Mouse (Mus musculus) kidney, adult 18-20 months (tissue): ENCODE results near the gene Rnf111.

ENCODE experiments used
- DNase-seq: peaks from one replicate; pipeline ENCODE4 v3.0.0; 2021

Rnf111 gene

DNA sequence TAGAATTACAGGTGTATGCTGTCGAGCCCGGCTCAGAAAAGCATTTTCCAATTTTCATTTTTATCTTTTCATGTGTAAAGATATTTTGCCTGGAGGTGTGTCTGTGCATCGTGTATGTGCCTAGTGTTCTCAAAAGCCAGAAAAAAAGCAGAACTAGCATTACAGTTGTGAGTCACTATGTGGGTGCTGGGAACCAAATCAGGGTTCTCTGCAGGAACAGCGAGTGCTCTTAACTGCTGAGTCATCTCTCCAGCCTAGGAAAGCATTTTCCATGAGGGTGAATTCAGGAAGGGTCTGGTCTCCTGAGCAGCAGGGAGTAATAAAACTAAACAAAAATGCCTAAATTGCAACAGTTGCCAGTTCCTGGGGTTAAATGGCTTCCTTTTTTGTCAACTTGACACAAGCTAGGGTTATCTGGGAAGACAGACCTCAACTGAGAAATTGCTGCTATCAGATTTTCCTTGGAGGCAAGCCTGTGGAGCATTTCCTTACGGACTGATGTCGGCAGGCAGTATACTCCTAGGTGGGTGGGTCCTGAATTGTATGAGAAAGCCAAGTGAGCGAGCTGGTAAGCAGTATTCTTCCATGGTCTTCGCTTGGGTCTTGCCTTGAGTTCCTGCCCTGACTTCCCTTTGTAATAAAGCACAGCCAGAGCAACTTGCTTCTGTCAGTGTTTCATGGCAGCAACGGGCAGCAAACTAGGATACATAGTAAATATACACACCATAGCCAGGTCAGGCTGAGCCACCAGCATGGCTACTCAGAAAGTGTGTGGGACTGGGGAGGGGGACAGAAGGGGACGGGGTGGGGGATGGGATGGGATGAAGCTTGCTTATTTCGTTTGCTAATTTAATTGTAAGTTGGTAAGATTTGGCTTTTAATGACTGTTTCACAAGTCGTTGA, 111.6 kb downstream of the Rnf111 start:
- no peak for DNase-seq

DNA sequence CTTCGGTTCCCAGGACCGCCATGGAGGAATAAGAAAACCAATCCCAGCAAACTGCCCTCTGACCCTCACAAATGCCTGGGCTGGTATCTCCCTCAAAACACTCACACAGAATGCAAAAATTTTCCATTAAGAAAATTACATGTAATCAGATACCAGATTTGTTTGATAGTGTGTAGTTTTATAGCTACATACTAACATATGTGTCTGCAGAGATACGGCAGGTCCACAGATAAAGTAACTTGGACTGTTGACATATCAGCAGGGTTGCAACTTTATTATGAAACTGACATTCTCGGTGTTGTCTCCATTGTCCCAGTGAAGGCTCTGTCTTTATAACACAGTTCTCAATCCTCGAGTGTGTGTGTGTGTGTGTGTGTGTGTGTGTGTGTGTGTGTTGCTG, 112.5 kb downstream of the Rnf111 start:
- DNase-seq, result no peak

DNA sequence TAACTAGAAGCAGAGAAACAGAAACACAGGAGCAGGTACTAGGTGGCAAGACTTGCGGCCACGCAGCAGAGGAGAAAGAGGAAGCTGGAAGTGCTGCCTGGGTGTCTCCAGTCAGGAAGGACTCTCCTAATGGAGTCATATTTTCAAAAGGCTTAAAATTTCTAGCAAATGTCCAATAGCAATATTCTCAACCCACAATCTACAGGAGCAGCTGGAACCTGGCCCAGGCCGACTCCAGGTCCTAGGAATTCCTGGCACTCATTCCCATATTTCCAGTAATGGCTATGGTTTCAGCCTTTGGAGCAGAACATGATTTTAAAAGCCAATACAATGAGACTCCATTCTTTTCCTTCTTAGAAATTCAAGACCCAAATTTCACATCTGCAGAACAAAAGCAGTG, 114.0 kb downstream of the Rnf111 start:
- DNase-seq, result no peak

GRCm38 (mm10) chr9:70387410-70388119, 116.0 kb downstream of the Rnf111 start:
- no peak for DNase-seq

DNA sequence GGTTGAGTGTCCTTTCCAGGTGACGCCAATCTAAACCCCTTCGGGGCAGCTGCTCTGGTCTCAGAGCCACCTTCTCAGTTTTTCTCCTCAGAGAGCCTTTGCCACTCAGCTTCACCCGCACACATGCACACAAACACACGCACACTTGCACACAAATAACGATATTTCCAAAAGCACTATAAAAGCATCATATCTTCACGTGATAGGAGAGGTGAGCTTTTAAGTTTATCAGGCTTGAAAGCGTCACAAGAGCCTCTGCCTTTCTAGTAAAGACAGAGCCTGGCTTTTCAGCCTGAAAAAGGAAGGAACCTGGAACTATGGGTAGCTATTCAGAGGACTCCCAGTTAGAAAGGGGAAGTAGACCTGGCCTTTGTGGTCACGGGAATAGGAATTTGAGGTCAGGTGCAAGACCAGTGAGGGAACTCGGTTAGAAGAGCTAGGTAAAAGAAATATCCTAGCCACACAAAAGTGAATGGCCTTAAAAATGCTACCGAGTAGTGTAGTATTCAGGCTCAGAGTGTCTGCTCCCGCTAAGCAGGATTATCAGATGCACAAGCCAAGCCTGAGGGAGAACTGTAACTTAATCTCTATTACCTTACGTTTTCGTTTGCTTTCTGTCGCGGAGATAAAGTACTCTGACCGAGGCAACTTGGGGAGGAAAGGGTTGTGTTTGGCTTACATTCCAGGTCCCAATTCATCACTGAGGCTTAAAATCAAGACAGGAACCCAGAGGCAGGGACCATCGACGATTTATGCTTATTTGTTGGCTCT, 118.4 kb downstream of the Rnf111 start:
- no peak for DNase-seq

DNA sequence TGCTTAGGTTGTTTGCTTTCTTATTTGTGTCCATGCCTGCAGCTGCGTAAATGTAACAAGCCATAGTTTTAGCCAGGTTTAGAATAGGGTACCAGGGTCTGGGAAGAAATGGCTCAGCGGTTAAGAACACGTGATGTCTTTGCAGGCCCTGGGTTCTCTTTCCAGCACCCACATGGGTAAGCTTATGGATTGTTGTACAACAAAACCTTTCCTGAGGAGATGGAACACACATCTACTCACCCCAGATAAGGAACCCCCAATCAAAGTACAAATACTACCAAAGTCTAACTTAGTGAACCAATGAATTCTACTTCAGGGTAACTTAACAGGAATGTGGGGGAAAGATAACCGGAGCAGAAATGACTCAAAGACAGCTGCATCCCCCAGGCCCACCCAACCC, 119.0 kb downstream of the Rnf111 start:
- no peak for DNase-seq

DNA sequence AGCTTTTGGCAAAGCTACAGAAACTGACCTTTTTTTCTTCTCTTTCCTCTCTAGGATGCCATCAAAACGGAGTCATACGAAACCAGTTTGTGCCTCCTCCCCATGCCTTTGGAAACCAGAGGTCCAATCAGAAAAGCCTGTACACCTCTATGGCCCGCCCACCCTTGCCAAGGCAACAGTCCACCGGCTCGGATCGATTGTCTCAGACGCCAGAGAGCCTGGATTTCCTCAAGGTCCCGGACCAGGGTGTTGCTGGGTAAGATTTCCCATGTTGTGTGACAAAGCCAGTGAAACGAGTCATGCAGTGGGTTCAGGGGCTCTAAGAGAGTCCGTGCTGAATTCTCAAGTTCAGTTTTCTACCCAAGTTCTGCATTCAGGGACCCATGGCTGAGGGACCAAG, 119.8 kb downstream of the Rnf111 start:
- no peak for DNase-seq

DNA sequence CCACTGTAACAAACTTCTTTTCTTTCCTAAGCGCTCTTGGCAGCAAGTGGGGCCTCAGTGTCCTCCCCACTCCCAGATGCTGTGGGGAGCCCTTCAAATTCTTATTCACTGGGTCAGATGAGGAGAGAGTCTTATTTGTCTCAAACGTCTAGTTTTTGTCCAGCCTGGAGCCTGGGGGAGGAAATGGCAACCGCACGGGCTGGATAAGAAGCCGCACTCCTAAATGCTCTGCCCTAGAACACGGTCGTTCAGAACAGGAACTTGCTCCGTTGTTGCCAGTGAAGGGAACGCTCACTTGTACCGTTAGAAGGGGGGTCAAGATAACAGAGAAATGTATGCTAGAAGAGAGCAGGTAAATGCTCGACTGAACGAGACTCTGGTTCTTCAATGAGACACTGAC, 121.4 kb downstream of the Rnf111 start:
- no peak for DNase-seq

- no peak for DNase-seq
These were observed 123.7 kb downstream of the Rnf111 start for GRCm38 (mm10) chr9:70379502-70380467.
